Mouse (Mus musculus) cerebellum, adult 11-12 months (tissue): ENCODE data around the gene Gm136.
"Not testable (repeated sequence)": the region's sequence is repeated elsewhere in the genome, so short reads cannot be mapped to it uniquely, and the experiment has no call there.

Source experiments
- DNase-seq: peaks from one replicate; pipeline ENCODE4 v3.0.0; 2022

The Gm136 gene

DNA sequence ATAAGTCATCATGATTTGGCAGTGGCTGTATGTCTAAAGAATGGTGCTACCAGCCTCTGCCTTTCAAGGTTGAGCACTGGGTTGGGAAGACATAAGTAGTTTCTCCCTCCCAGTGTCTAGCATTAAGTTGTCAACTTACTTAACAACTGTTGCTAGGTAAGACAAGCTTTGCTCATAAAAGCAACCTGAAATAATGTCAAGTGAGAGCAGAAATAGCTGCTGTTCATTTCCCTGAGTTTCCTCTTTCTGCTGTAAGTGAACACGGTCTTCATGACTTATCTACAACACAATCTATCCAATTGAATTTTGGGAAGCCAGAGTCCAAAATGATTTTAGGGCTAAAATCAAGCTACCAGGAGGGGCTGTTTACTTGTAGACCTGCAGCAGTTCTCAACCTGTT lies at the start of gene Gm136:
Gm136 (minus strand) TSS at position 101 of the 400 bp plus-strand sequence.
- DNase-seq, result no peak

DNA sequence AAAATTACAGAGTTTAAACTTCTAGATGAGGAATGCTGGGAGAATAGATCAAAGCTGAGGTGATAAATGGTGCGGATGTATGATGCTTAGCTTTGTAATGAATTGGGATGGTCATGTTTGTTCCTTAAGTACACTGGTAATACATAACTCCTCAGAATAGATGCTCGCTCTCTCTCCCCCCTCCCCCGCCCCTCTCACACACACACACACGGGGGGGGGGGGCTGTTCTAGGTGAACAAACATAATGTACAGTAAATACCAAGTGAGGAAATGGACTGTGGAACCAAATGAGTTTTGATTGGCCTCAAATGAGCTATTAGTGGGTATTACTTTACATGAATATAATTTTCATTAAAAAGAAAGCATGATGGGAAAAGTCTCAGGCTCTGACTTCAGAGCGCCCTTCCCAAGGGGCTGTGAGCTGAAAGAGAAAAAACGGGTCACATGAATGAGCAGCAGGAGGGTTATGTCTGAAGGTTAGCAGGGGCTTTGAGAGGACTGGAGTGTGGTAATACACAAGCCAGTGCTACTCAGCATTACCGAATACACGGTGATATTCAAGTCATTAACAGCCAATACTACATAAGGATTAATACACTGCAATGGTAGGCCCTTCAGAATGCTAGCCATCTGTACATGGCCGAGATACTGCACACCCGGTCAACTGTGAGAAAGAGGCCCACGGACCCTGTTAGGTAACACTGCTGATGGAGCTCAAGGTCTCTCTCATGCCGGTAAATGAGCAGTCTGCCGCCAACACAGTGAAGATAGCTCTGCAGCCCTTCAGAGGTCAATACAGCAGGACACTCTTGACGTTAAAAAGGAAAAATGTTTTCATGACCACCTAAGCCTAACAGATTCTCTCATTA lies 45.3 kb upstream of the Gm136 start:
- DNase-seq, result no peak

DNA sequence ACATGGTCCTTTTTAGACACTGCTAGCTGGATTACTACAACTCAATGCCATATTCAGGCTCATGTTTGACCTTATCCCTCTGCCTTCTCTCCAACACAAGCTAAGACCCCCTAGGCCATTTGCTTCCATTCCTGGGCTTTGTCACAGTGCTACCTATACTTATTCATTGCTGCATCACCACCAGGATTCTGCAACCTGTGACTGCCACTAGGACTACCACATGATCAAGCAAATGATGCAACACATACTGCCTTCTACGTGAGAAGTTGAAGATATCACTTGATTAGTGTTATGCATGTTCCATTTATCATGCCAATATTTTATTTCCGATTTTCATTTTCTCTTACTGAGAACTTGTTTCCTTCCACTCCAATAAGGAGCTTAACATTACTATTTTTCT lies 41.9 kb upstream of the Gm136 start:
- DNase-seq, result no peak

DNA sequence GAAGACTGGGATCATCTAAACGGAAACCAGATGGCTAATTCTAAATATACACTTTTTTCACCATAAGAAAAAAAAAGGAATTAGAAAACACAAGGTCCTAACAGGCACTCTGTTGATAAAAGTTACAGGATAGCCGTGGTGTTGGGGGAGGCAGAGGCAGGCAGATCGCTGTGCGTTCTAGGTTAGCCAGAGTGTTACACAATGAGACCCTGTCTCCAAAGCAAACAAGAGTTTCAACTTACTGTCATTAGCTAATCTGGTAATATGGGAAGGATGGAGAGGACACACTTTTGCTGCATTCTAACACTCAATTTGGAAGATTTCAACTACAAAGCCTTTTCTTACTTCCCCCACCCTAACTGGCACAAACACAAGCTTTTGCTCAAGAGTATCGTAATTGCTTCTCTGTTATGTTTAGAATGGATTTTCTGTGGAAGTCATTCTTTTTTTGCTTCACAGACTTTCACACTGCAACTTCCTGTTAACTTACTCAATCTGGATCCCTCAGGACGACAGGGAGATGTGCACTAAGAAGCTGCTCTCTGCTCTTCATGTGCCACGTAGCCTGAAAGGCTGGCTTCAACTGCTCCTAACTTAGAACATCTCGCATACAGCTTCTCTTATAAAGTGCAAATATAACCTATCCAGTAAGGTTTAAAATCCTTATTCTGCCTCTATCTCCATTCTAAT lies 41.4 kb upstream of the Gm136 start:
- DNase-seq, result no peak

DNA sequence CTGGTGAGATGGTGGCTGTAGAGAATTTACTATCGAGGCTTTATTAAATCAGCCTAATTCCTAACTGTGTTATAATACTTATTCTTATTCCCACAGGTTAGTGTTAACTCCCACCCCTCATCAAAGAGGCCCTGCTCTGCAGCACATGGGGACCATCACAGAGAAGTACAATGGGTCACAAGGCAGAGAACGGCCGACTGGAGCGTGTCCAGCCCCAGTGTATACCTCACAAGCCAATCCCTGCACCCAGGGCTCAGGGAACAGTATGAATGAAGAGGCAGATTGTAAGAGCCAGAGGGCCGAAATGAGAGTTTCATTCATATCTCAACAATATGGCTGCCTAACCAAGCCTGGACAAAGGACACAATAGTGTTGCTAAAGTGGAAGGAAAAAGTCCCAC lies 40.2 kb upstream of the Gm136 start:
- no peak for DNase-seq

DNA sequence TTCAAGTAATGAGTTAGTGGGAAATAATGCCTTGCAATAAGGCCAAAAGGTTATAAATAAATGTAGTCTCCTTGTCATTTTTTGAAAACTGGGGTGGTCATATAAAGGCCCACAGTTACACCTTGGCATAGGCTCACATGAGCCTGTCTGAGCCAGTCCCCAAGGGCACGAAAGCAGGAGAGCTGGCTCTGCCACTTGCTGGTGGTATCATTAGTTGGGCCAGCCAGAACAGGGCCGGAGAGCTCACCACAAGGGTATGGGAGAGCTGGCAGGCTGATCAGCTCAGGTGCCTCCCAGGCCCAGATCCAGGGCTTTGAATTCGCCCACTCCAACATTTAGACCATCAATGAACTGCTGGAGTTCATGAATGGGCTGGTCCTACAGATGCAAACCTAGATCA lies 30.4 kb upstream of the Gm136 start:
- no peak for DNase-seq

DNA sequence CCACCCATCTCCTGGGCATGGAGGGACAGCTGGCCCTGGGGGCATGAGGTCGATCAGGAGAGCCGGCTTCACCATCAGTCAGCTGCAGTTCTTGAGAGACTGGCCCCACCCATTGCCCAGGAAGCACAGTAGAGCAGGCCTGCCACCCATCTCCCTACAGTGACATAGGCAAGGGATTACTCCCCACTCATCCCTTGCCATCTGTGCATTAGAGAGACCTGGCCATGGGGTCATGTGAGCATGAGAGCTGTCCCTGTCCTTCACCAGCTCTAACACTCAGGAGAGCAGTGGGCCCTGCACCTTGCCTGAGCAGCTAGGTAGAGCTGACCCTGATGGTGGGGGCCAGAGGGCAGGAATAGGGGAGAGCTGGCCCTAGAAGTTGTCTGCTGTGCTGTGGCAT lies 29.6 kb upstream of the Gm136 start:
- DNase-seq, result no peak

DNA sequence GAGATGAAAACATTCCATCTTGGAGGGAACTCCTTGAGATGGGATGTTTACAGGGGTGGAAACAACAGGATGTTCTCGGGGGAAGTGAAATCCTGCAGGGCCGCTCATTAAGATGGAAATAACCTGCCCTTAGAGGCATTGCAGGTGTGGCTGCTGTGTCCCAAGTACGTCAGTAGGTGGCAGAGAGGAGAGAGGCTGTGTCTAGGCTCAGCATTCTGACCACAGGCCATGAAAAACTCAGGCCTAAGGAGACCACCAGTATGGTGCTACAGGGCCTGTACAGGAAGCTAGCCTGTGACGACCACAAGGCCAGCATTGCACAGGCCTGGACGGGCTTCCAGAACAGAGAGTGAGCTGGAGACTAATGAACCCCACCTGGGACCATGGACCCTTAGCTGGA lies 28.8 kb upstream of the Gm136 start:
- no peak for DNase-seq

DNA sequence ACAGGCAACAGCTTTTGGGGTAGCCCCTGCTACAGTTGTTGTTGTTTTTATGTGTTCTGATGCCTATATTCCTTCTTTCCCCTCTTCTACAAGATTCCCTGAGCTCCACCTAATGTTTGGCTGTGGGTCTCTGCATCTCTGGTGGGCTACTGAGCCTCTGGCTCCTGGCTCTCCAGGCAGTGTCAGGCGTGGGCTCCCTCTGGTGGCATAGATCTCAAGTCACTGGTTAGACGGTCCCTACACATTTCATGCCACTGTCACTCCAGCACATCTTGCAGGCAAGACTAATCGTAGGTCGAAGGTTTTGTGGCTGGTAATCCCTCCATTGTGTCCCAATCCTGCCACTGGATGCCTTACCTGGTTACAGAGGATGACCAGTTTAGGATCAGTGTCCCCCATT lies 26.7 kb upstream of the Gm136 start:
- DNase-seq, result no peak

DNA sequence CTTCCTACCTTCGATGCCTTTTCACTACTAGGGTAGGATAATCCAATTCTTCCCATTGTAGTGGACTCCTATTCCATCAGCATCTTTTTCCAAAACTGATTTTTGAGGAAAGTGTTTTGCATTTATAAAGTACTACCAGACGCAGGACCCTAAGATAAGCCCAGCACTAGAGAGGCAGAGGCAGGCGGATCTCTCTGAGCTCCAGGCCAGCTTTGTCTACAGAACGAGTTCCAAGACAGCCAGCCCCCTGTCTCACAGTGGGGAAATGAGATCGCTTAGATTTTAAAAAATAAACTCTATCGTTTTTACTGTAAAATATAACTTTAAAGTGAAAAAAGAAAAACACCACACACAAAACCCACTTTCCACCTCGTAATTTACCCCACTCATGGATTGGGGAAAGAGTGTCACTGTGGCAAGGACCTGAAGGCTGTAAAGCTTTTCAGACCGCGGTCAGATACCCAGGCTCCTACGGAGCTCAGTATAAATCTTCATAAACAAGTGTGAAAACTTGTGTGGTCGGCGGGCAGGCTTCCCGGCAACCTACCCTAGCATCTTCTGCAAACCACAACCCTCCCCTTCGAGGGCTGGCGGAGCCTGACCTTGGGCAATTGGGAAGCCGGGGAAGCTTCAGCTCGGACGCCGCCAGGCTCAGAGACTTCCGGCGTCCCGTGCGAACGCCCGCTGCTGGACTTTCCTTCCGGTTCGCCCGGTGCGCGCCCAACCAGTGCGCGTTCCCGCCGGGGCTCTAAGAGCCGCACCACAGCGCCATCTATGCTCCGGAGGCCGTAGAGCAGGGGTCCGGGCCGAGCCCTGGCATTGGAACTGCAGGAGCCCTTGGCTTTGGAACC lies 21.8 kb upstream of the Gm136 start, which contains the start of gene Smim8:
Smim8 (minus strand) TSS at position 747 of the 851 bp plus-strand sequence.
- DNase-seq, result peak; percentile 88

DNA sequence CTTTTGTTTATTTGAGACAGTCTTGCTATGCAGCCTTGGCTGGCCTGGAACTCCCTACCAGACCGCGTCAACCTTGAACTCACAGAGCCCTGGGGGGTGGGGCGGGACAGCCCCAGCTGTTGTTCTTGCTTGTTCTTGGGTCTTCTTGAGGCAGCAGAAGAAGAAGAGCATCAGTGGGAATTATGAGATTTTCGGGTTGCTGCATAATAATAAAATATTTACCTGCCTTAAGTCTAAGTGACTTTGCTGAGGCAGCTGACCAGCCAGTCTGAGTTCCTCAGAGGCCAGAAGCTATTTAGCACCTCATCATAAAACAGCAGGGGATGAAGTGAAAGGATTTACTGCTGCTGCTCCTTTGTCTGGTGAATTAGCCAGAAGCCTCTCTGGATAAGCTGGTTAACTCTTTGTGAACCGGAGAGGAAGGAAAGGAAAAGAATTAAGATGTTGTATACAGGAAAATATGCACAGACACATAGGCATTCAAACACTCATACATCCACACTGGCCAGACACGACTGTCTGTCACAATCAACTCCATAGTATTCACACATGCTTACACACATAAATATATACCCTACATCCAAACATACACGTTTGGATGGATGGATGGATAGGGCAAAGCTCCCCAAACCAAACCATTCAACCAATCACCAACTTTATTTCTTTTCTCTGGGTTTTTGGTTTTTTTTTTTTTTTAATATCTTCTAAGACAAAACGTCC lies 15.7 kb upstream of the Gm136 start:
- no peak for DNase-seq

DNA sequence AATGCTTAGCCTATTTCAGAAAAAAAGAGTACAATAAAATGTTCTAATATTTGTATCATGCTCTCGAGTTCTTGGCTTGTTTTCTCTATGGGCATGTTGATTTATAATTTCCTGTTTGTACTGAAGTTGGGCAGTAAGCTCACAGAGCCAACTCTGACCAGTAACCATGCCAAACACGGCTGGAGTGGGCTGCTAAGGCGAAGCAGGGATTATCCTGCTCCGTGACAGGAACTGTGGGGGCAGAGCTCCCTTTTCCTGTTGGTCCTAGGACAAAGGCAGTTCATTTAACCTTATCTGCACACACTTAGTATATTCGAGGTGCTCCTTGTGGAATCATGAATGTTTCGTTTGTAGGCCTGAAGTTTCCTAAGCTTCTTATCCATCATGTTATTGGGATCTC lies 6.8 kb downstream of the Gm136 start:
- DNase-seq, result no peak

DNA sequence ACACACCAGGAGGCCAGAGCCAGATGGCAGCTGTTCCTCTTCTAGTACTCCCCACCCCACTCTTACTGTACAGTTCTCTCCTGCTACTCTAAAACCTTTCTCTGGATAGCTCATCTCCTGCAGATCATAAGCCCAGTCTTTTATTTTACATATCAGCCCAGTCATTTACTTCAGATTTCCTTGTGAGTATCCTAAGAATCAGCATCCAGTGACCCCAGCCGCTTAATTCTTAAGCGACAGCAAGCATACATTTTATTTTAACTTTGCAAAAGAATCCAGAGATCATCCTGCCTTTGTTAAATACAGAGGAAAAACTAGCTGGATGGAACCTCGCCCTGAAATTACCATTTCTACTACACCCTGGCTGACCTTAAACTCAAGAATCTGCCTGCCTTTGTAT lies 21.6 kb downstream of the Gm136 start:
- DNase-seq, result no peak

DNA sequence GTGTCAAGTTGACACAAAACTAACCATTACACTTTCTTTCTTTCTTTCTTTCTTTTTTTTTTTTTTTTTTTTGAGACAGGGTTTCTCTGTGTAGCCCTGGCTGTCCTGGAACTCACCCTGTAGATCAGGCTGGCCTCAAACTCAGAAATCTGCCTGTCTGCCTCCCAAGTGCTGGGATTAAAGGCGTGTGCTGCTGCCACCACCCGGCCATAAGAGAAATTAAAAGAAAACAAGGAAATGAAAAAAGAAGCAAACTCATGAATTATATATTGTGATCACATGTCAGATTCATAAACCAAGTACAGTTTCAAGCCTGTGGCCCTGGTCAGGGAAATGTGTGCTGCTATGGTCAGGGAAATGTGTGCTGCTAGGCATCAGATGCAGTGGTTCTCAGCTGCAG lies 22.6 kb downstream of the Gm136 start:
- not testable (repeated sequence) for DNase-seq

DNA sequence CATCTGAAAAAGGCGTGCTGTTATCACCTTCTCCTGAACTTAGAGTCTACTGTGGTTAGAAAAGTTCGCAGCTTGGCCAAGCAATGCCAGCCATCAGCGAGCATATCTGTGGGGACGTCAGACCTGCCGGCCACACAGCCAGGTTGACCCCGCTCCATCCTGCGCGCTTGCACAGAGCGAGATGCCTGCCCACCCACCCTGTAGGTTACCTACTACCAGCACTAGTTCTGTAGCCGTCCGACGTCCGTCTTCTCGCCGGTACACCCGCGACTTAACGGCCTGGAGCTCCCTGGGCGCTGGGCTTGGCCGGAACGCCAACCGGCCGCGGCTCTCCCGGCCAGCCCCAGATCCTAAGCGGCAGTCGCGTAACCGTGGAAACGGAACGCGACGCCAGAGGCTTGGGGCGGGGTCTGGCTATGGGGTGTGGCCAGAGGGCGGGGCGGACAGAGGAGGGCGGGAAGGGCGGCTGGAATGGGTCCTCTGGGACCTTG lies 26.2 kb downstream of the Gm136 start, which contains the start of gene Cfap206:
Cfap206 (minus strand) TSS at position 356 of the 491 bp plus-strand sequence.
- DNase-seq, result peak; percentile 9

DNA sequence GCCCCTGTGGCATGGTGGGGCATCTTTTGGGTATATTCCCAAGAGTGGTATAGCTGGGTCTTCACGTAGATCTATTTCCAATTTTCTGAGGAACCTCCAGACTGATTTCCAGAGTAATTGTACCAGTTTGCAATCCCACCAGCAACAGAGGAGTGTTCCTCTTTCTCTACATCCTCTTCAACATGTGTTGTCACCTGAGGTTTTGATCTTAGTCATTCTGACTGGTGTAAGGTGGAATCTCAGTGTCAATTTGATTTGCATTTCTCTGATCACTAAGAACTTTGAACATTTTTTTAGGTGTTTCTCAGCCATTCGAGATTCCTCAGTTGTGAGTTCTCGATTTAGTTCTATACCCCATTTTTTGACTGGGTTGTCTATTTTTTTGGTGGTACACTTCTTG lies 30.4 kb downstream of the Gm136 start:
- DNase-seq, result not testable (repeated sequence)

DNA sequence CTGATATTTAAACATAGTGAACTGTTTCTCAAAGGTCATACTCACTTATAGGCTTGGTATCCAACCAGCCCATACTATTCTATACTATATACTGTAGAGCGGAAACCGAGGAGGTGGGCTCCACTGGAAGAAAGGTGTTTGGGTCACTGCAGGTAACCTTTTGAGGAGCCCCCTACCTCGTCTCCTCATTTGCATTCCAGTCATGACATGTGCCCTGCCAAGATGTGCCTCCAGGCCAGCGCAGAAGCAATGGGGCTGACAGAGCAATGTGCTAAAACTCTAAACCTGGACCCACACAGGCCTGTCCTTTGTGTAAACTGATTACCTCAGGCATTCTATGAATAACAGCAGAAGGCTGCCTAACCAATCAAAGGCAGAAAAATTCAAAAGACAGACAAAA lies 31.8 kb downstream of the Gm136 start:
- DNase-seq, result no peak

DNA sequence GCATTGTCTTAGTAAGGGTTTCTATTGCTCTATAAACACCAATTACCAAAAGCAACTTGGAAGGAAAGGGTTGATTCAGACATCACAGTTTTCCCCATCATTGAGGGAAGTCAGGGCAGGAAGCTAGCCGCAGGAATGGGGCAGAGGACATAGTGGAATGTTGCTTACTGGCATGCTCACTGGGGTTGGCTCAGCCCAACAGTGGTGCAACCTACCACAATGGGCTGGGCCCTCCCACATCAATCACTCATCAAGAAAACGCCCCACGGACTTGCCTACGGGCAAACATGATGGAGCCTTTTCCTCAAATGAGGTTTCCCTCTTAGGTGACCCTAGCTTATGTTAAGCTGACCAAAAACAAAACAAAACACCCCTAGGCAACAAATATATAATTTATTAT lies 32.9 kb downstream of the Gm136 start:
- DNase-seq, result no peak

DNA sequence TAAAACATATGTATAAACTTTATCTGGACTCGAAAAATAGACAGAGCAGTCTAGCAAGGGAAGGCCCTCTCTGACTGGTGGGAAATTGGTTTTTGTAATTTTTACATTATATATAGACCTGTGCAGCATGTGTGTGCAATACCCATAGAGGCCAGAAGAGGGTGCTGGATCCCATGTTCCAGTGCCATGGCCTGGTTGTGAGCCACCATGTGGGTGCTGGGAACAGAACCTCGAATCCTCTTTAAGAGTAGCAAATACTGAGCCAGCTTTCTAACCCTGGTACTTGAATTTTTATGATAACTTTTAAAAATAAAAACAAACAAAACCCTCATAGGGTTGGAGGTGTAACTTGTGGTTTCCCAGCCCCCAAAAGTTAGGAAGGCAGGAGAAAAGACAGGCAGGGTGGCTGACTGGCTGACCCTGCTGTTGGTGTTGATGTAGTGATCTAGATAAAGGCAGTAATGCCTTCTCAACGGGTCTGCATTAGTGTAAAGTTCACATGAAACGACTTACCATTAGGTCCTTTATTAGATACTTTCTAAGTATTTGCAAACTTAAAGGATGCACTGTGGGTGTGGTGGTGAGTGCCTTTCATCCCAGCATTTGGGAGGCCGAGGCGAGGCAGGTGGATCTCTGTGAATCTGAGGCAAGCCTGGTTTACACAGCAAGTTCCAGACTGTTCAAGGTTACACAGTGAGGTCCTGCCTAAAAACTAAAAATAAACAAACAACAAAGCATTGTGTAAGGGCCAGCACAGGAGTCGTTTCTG lies 35.8 kb downstream of the Gm136 start:
- DNase-seq, result no peak

DNA sequence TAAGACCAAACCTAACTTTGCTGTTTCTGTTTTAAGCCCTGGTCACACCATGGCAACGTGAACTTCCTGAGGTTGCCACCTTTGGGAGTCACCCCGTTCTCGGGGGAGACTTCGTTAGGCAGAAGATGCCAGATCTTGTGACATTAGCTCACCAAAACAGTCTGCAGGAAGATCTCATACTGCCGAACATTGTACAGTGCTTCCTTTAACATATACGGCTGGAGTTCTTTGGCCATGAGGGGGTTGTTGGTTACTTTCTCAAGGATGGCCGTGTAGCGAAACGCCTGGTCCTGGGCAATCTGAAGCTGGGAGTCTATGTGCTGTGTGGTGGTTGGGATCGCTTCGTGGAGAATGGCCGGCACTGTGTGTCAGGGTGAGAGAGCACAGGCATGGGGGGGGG lies 36.6 kb downstream of the Gm136 start:
- no peak for DNase-seq

DNA sequence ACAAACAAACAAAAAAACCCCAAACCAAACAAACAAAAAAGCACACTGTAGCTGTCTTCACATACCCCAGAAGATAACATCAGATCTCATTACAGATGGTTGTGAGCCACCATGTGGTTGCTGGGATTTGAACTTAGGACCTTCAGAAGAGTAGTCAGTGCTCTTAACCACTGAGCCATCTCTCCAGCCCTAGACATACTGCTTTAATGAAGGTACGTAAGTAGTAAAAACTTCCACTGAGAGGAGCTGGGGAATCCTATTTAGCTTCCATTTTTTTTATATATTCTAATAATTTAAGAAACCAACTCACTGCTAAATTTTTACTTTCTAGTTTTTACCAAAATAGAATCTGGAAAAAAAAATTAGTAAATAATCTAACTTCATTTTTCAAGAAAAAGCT lies 41.0 kb downstream of the Gm136 start:
- DNase-seq, result no peak

DNA sequence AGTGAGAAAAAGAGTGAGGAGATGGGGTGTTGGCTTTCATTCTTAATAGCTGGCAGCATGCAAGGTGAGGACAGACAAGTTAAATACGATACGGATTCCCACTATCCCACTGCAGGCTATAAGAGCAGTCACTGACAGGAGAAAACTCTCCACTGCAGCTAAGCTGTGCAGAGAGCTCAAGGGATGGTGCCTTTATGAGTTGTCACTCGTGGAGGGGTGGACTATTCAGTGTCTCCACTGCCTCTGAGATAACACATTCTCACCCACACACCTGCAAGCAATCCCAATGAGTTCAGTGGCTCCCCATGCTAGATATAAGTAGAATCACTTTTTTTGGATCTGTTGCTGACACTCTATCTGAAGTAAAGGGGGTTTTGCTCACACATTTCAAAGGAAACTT lies 47.9 kb downstream of the Gm136 start:
- no peak for DNase-seq
